Mouse (Mus musculus): ENCODE measurements around the gene Adgrl3. TPM values are rescaled to one million over a fixed set of nuclear protein-coding genes. Genes with fewer than 3 reads are reported as not detected.

The Adgrl3 gene
- polyA plus RNA-seq, 1 experiment from 2014 or later = 66.3 TPM

GRCm38 (mm10) chr5:81653941-81654340 lies 634.0 kb downstream of the Adgrl3 start:
- 70% methylated on average over 2 of the region's 2 CpGs for WGBS
- no peak for ATAC-seq (ENCODE audit: low FRiP score, low read depth)

GRCm38 (mm10) chr5:81661611-81662390 lies 641.9 kb downstream of the Adgrl3 start:
- no peak overlapping the region for H3K4me2 ChIP-seq (replicated peaks)
- WGBS = 40% methylated on average over 6 of the region's 6 CpGs

More at GRCm38 (mm10) chr5:81653941-81654340, 634.0 kb downstream of the Adgrl3 start:
- Histone ChIP-seq H3K9me3 (no peaks in the 10 kb centered on the region), H3K36me3 (no peaks in the 10 kb centered on the region; the same call in 1 of the 2 replicates), H3K4me2 (replicated peaks) (no peak overlapping the region), H3K9ac (no peak overlapping the region), H3K4me3 (no peak overlapping the region), H3K4me1 (peaks cover 8% of the 10 kb centered on the region; the same call in 1 of the 2 replicates), H3K27ac (no peak overlapping the region), H3K27me3 (no peaks in the 10 kb centered on the region)

GRCm38 (mm10) chr5:81671025-81671424 lies 651.1 kb downstream of the Adgrl3 start:
- no peak overlapping the region for H3K4me3 ChIP-seq
- 0 out of 2 replicates have a peak, but pooled peaks cover 3% of the 10 kb centered on the region for H3K9me3 ChIP-seq
- H3K27ac ChIP-seq = no peak overlapping the region
- no peaks in the 10 kb centered on the region for H3K4me1 ChIP-seq
- no peaks in the 10 kb centered on the region for H3K27me3 ChIP-seq
- no peak for ATAC-seq (ENCODE audit: low FRiP score, low read depth)
- H3K4me2 ChIP-seq (replicated peaks) = no peak overlapping the region
- H3K9ac ChIP-seq = no peak overlapping the region
- WGBS = 12% methylated on average over 4 of the region's 4 CpGs
- H3K36me3 ChIP-seq = peaks cover 9% of the 10 kb centered on the region

More at GRCm38 (mm10) chr5:81661611-81662390, 641.9 kb downstream of the Adgrl3 start:
- 0 out of 2 replicates have a peak, but pooled peaks cover 1% of the 10 kb centered on the region for H3K9me3 ChIP-seq
- no peaks in the 10 kb centered on the region for H3K27me3 ChIP-seq
- H3K27ac ChIP-seq = no peak overlapping the region
- no peak overlapping the region for H3K9ac ChIP-seq
- ATAC-seq (ENCODE audit: low FRiP score, low read depth) = no peak
- H3K36me3 ChIP-seq = peaks cover 10% of the 10 kb centered on the region
- H3K4me3 ChIP-seq = no peak overlapping the region
- no peaks in the 10 kb centered on the region for H3K4me1 ChIP-seq

GRCm38 (mm10) chr5:81674275-81674974 lies 654.5 kb downstream of the Adgrl3 start:
- H3K9ac ChIP-seq = no peak overlapping the region
- no peaks in the 10 kb centered on the region for H3K4me1 ChIP-seq
- ATAC-seq (ENCODE audit: low FRiP score, low read depth) = no peak
- H3K9me3 ChIP-seq = no peaks in the 10 kb centered on the region
- no peak overlapping the region for H3K27ac ChIP-seq
- 85% methylated on average over 4 of the region's 4 CpGs for WGBS
- no peak overlapping the region for H3K4me3 ChIP-seq
- H3K36me3 ChIP-seq = no peaks in the 10 kb centered on the region
- H3K27me3 ChIP-seq = no peaks in the 10 kb centered on the region
- no peak overlapping the region for H3K4me2 ChIP-seq (replicated peaks)

- Histone ChIP-seq H3K36me3 (no peaks in the 10 kb centered on the region), H3K27me3 (no peaks in the 10 kb centered on the region), H3K4me1 (no peaks in the 10 kb centered on the region), H3K9ac (no peak overlapping the region), H3K27ac (no peak overlapping the region), H3K4me3 (no peak overlapping the region), H3K9me3 (no peaks in the 10 kb centered on the region), H3K4me2 (replicated peaks) (no peak overlapping the region)
- 83% methylated on average over 1 of the region's 1 CpGs for WGBS
- no peak for ATAC-seq (ENCODE audit: low FRiP score, low read depth)
Measured at GRCm38 (mm10) chr5:81674975-81675371, 655.0 kb downstream of the Adgrl3 start.

GRCm38 (mm10) chr5:81676896-81677295 lies 657.0 kb downstream of the Adgrl3 start:
- Histone ChIP-seq H3K4me3 (no peak overlapping the region), H3K9me3 (no peaks in the 10 kb centered on the region), H3K9ac (no peak overlapping the region), H3K36me3 (no peaks in the 10 kb centered on the region), H3K4me1 (no peaks in the 10 kb centered on the region), H3K4me2 (replicated peaks) (no peak overlapping the region), H3K27ac (no peak overlapping the region), H3K27me3 (no peaks in the 10 kb centered on the region)
- ATAC-seq (ENCODE audit: low FRiP score, low read depth) = no peak
- WGBS = 84% methylated on average over 1 of the region's 1 CpGs

- no peak for ATAC-seq (ENCODE audit: low FRiP score, low read depth)
- Histone ChIP-seq H3K36me3 (peaks cover 5% of the 10 kb centered on the region; the same call in 1 of the 2 replicates), H3K9ac (no peak overlapping the region), H3K4me3 (no peak overlapping the region), H3K4me2 (replicated peaks) (no peak overlapping the region), H3K4me1 (peaks cover 4% of the 10 kb centered on the region; the same call in 1 of the 2 replicates), H3K9me3 (no peaks in the 10 kb centered on the region), H3K27me3 (no peaks in the 10 kb centered on the region), H3K27ac (no peak overlapping the region)
- 58% methylated on average over 3 of the region's 3 CpGs for WGBS
Measured at GRCm38 (mm10) chr5:81686206-81686605, 666.3 kb downstream of the Adgrl3 start.

GRCm38 (mm10) chr5:81686845-81687244 lies 666.9 kb downstream of the Adgrl3 start:
- no peaks in the 10 kb centered on the region for H3K9me3 ChIP-seq
- no peak overlapping the region for H3K27ac ChIP-seq
- H3K4me1 ChIP-seq = peaks cover 4% of the 10 kb centered on the region; the same call in 1 of the 2 replicates
- H3K4me3 ChIP-seq = no peak overlapping the region
- peaks cover 5% of the 10 kb centered on the region; the same call in 1 of the 2 replicates for H3K36me3 ChIP-seq
- peak; percentile 57; the same call in 1 of the 2 replicates for ATAC-seq (ENCODE audit: low FRiP score, low read depth)
- no peak overlapping the region for H3K4me2 ChIP-seq (replicated peaks)
- H3K9ac ChIP-seq = no peak overlapping the region
- H3K27me3 ChIP-seq = no peaks in the 10 kb centered on the region
- 30% methylated on average over 4 of the region's 4 CpGs for WGBS

- Histone ChIP-seq H3K27ac (no peak overlapping the region), H3K9me3 (no peaks in the 10 kb centered on the region), H3K4me1 (no peaks in the 10 kb centered on the region), H3K27me3 (no peaks in the 10 kb centered on the region), H3K4me3 (no peak overlapping the region), H3K4me2 (replicated peaks) (no peak overlapping the region), H3K9ac (no peak overlapping the region), H3K36me3 (peaks cover 12% of the 10 kb centered on the region)
- 63% methylated on average over 3 of the region's 3 CpGs for WGBS
- ATAC-seq (ENCODE audit: low FRiP score, low read depth) = no peak
Measured at GRCm38 (mm10) chr5:81729620-81730019, 709.7 kb downstream of the Adgrl3 start.

GRCm38 (mm10) chr5:81736008-81736407 lies 716.1 kb downstream of the Adgrl3 start:
- Histone ChIP-seq H3K4me3 (no peak overlapping the region), H3K9ac (no peak overlapping the region), H3K36me3 (no peaks in the 10 kb centered on the region), H3K27ac (no peak overlapping the region), H3K4me2 (replicated peaks) (no peak overlapping the region), H3K4me1 (no peaks in the 10 kb centered on the region; the same call in 1 of the 2 replicates), H3K27me3 (no peaks in the 10 kb centered on the region), H3K9me3 (no peaks in the 10 kb centered on the region)
- WGBS = 35% methylated on average over 3 of the region's 3 CpGs
- no peak for ATAC-seq (ENCODE audit: low FRiP score, low read depth)

- H3K27me3 ChIP-seq = no peaks in the 10 kb centered on the region
- 26% methylated on average over 3 of the region's 3 CpGs for WGBS
Measured at GRCm38 (mm10) chr5:81738286-81739032, 718.5 kb downstream of the Adgrl3 start.

More at GRCm38 (mm10) chr5:81738286-81739032, 718.5 kb downstream of the Adgrl3 start:
- Histone ChIP-seq H3K4me1 (no peaks in the 10 kb centered on the region; the same call in 1 of the 2 replicates), H3K27ac (no peak overlapping the region), H3K9ac (no peak overlapping the region), H3K4me3 (no peak overlapping the region), H3K9me3 (no peaks in the 10 kb centered on the region), H3K4me2 (replicated peaks) (no peak overlapping the region), H3K36me3 (peaks cover 4% of the 10 kb centered on the region; the same call in 1 of the 2 replicates)
- ATAC-seq (ENCODE audit: low FRiP score, low read depth) = no peak
